Mouse (Mus musculus): ENCODE data around the gene Iqschfp. TPM values are rescaled to one million over a fixed set of nuclear protein-coding genes. Genes with fewer than 3 reads are reported as not detected.

Gene Iqschfp
- polyA plus RNA-seq, 1 experiment from 2014 or later: 4.7 TPM

DNA sequence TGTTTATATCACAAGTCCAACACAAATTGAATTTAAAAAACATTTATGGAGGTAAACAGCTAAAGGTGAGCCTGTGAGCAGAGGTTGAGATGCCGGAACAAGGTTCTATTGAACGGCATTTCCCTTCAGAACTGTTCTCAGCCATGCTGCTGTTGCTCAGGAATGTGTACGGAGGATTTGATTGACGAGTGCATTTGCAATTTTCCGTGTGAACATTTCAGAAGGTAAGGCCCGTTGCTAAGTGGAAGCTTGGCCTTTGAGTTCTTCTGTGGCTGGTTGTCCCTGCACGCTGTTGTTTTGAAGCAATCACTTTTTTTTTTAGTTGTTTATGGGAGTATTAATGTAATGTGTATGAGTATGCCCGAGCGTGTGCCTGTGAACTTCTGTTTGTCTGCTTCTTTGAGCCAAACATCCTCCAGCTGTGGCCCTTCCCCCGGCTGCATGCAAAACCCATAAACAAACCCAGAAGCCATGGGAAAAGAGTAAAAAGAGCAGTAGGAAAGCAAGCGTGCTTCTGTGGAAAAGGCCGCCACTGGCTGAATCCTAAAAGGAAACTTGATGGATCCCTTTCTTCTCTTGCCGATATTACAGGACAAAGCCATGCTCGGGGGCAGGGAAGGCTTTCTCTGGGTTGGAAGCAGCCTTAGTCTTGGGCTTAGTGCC is 691.1 kb downstream of the Iqschfp start:
- Histone ChIP-seq H3K4me1 (ENCODE audit: control insufficient read depth, insufficient read depth, low read length) (peaks cover 45% of the 10 kb centered on the region), H3K27ac (ENCODE audit: low read depth, low read length) (peak overlapping the region; percentile 76), H3K4me3 (ENCODE audit: low read depth, low read length) (no peak overlapping the region), H3K36me3 (ENCODE audit: control insufficient read depth, insufficient read depth, low read length) (no peaks in the 10 kb centered on the region), H3K4me2 (ENCODE audit: low read depth, low read length) (peak overlapping the region; percentile 24; the same call in 1 of the 2 replicates), H3K9ac (replicated peaks; ENCODE audit: low read depth, low read length) (no peak overlapping the region), H3K9me3 (ENCODE audit: control insufficient read depth, low read length) (no peaks in the 10 kb centered on the region), H3K27me3 (ENCODE audit: control insufficient read depth, insufficient read depth, low read length) (no peaks in the 10 kb centered on the region)
- ATAC-seq (ENCODE audit: low read depth): no peak
- 6% methylated on average over 14 of the region's 14 CpGs for WGBS

DNA sequence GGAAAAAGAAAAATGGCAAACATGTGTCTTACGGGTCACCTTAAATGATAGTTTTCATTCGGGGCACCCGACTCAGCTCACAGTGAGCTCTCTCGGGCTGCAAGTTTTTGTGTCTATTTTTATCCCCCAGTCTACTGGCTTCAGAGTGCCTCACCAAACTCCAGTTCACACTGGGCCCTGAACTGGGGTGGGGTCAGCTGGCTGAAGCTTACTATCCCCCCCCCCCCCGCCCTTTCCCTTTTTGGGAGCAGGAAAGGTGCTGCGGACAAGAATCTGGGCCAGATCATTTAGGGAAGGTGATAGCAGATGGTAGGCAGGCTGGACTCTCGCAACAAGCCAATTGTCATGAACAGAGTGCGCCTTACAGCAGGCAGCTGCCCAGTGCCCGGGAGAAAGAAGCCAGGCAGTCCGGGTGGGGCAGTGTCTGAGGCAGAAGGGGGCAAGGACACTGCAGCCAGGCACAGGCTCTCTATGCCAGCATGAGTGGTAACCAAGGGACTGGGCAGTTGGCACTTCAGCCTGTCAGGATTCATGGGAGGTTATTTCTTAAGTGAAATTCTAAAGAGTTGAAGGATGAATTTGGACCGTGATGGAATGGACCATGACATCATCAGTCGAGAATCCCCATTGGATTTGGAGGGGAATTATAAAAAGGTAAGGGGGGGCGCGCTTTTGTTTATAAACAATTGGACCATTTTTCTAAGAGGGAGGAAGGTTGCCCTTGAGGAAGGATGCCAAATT is 691.9 kb downstream of the Iqschfp start:
- H3K9ac ChIP-seq (replicated peaks; ENCODE audit: low read depth, low read length): no peak overlapping the region
- no peaks in the 10 kb centered on the region for H3K9me3 ChIP-seq (ENCODE audit: control insufficient read depth, low read length)
- ATAC-seq (ENCODE audit: low read depth): peak; percentile 74
- H3K4me2 ChIP-seq (ENCODE audit: low read depth, low read length): peak overlapping the region; percentile 26
- H3K27ac ChIP-seq (ENCODE audit: low read depth, low read length): peak overlapping the region; percentile 76
- no peak overlapping the region for H3K4me3 ChIP-seq (ENCODE audit: low read depth, low read length)
- peaks cover 45% of the 10 kb centered on the region for H3K4me1 ChIP-seq (ENCODE audit: control insufficient read depth, insufficient read depth, low read length)
- H3K27me3 ChIP-seq (ENCODE audit: control insufficient read depth, insufficient read depth, low read length): no peaks in the 10 kb centered on the region
- WGBS: 21% methylated on average over 13 of the region's 14 CpGs
- H3K36me3 ChIP-seq (ENCODE audit: control insufficient read depth, insufficient read depth, low read length): no peaks in the 10 kb centered on the region

DNA sequence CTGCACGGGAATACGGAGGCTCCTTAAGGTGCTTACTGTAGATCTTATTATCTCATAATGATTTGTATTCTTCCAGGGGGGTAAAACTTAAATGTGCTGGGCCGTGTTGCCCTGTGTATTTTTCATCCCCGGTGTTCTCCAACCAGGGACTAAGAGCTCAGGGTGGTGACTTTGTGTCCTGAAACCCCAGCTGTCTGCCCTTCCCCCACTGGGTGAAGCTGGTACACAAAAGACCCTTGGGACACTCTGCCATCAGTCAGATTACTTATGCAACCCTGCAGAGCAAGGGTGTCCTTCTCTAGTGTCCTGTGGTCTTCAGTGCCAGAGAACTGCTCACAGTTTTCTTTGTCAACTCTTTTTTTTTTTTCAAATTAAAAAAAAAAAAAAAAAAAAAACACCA is 693.2 kb downstream of the Iqschfp start:
- no peaks in the 10 kb centered on the region for H3K36me3 ChIP-seq (ENCODE audit: control insufficient read depth, insufficient read depth, low read length)
- H3K4me2 ChIP-seq (ENCODE audit: low read depth, low read length): no peak overlapping the region
- ATAC-seq (ENCODE audit: low read depth): no peak
- no peak overlapping the region for H3K27ac ChIP-seq (ENCODE audit: low read depth, low read length)
- WGBS: 56% methylated on average over 4 of the region's 4 CpGs
- H3K4me1 ChIP-seq (ENCODE audit: control insufficient read depth, insufficient read depth, low read length): peaks cover 44% of the 10 kb centered on the region
- no peaks in the 10 kb centered on the region for H3K27me3 ChIP-seq (ENCODE audit: control insufficient read depth, insufficient read depth, low read length)
- H3K9me3 ChIP-seq (ENCODE audit: control insufficient read depth, low read length): no peaks in the 10 kb centered on the region
- no peak overlapping the region for H3K4me3 ChIP-seq (ENCODE audit: low read depth, low read length)
- no peak overlapping the region for H3K9ac ChIP-seq (replicated peaks; ENCODE audit: low read depth, low read length)

GRCm38 (mm10) chr3:68586646-68587064 is 694.6 kb downstream of the Iqschfp start:
- H3K27ac ChIP-seq (ENCODE audit: low read depth, low read length): no peak overlapping the region
- H3K9ac ChIP-seq (replicated peaks; ENCODE audit: low read depth, low read length): no peak overlapping the region
- H3K4me1 ChIP-seq (ENCODE audit: control insufficient read depth, insufficient read depth, low read length): peaks cover 47% of the 10 kb centered on the region
- 18% methylated on average over 9 of the region's 9 CpGs for WGBS
- H3K4me3 ChIP-seq (ENCODE audit: low read depth, low read length): no peak overlapping the region
- H3K27me3 ChIP-seq (ENCODE audit: control insufficient read depth, insufficient read depth, low read length): no peaks in the 10 kb centered on the region
- no peak overlapping the region for H3K4me2 ChIP-seq (ENCODE audit: low read depth, low read length)
- ATAC-seq (ENCODE audit: low read depth): no peak
- no peaks in the 10 kb centered on the region for H3K9me3 ChIP-seq (ENCODE audit: control insufficient read depth, low read length)
- no peaks in the 10 kb centered on the region for H3K36me3 ChIP-seq (ENCODE audit: control insufficient read depth, insufficient read depth, low read length)

GRCm38 (mm10) chr3:68587567-68588245 is 695.7 kb downstream of the Iqschfp start:
- H3K27me3 ChIP-seq (ENCODE audit: control insufficient read depth, insufficient read depth, low read length): no peaks in the 10 kb centered on the region
- no peak overlapping the region for H3K4me2 ChIP-seq (ENCODE audit: low read depth, low read length)
- ATAC-seq (ENCODE audit: low read depth): peak; percentile 28; the same call in 1 of the 2 replicates
- H3K36me3 ChIP-seq (ENCODE audit: control insufficient read depth, insufficient read depth, low read length): no peaks in the 10 kb centered on the region
- no peaks in the 10 kb centered on the region for H3K9me3 ChIP-seq (ENCODE audit: control insufficient read depth, low read length)
- no peak overlapping the region for H3K9ac ChIP-seq (replicated peaks; ENCODE audit: low read depth, low read length)
- H3K27ac ChIP-seq (ENCODE audit: low read depth, low read length): peak overlapping the region; percentile 71; the same call in 1 of the 2 replicates
- H3K4me1 ChIP-seq (ENCODE audit: control insufficient read depth, insufficient read depth, low read length): peaks cover 39% of the 10 kb centered on the region
- H3K4me3 ChIP-seq (ENCODE audit: low read depth, low read length): no peak overlapping the region
- WGBS: 23% methylated on average over 10 of the region's 10 CpGs

DNA sequence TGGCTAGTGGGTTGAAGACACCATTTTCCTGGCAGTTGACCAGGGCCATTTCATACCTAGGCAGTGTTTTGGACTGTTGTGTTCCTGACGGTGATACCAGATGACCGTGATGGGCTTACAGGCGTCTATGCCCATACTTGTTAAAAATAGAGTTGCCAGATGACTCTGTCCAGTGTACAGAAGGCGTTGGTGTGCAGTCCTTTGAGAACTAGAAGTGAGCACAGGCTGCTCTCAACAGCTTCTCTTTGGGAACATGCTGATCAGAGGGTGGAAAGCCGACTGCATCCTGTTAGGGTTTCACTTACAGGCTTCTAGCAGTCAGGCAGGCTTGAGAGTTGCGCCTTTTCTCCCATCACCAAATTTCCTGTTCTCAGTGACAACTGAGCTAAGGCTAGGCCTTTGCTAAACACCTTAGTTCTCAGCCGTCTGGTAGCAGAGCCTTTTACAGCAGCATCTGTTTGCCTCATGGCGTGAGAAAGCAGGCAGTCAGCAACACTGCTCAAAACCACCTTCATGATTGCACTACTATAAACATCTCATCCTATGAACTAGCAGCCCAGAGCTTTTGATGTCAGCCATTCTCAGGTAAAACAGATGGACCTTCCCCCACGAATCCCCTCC is 697.3 kb downstream of the Iqschfp start:
- WGBS: 75% methylated on average over 9 of the region's 9 CpGs
- Histone ChIP-seq H3K4me2 (ENCODE audit: low read depth, low read length) (no peak overlapping the region), H3K36me3 (ENCODE audit: control insufficient read depth, insufficient read depth, low read length) (no peaks in the 10 kb centered on the region), H3K4me3 (ENCODE audit: low read depth, low read length) (no peak overlapping the region), H3K27ac (ENCODE audit: low read depth, low read length) (no peak overlapping the region), H3K9ac (replicated peaks; ENCODE audit: low read depth, low read length) (no peak overlapping the region), H3K9me3 (ENCODE audit: control insufficient read depth, low read length) (no peaks in the 10 kb centered on the region), H3K4me1 (ENCODE audit: control insufficient read depth, insufficient read depth, low read length) (peaks cover 30% of the 10 kb centered on the region), H3K27me3 (ENCODE audit: control insufficient read depth, insufficient read depth, low read length) (no peaks in the 10 kb centered on the region)
- no peak for ATAC-seq (ENCODE audit: low read depth)

DNA sequence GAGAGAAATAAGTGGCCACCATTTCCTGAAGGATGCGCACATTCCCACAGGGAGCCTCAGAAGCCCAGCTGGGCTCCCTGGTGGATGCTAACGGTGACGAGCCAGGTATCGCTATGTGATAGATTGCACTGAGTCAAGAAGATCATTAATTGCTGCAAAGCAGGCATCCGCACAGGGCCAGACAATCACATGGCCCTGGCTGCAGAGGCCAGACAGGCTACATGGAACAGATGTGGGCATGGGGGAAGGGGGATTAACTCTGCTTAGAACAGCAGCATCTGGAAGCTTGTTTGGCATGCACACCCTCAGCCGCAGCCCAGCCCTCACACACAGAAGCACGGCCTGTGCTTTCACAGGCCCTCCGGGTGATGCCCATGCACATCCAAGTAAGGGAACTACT is 698.4 kb downstream of the Iqschfp start:
- peak; percentile 36; the same call in 1 of the 2 replicates for ATAC-seq (ENCODE audit: low read depth)
- peaks cover 29% of the 10 kb centered on the region for H3K4me1 ChIP-seq (ENCODE audit: control insufficient read depth, insufficient read depth, low read length)
- H3K4me3 ChIP-seq (ENCODE audit: low read depth, low read length): no peak overlapping the region
- H3K4me2 ChIP-seq (ENCODE audit: low read depth, low read length): no peak overlapping the region; the same call in 1 of the 2 replicates
- no peaks in the 10 kb centered on the region for H3K27me3 ChIP-seq (ENCODE audit: control insufficient read depth, insufficient read depth, low read length)
- no peak overlapping the region for H3K9ac ChIP-seq (replicated peaks; ENCODE audit: low read depth, low read length)
- WGBS: 34% methylated on average over 8 of the region's 8 CpGs
- no peak overlapping the region for H3K27ac ChIP-seq (ENCODE audit: low read depth, low read length)
- no peaks in the 10 kb centered on the region for H3K9me3 ChIP-seq (ENCODE audit: control insufficient read depth, low read length)
- no peaks in the 10 kb centered on the region for H3K36me3 ChIP-seq (ENCODE audit: control insufficient read depth, insufficient read depth, low read length)

GRCm38 (mm10) chr3:68592575-68592974 is 700.5 kb downstream of the Iqschfp start:
- Histone ChIP-seq H3K4me3 (ENCODE audit: low read depth, low read length) (no peak overlapping the region), H3K27ac (ENCODE audit: low read depth, low read length) (no peak overlapping the region), H3K9me3 (ENCODE audit: control insufficient read depth, low read length) (no peaks in the 10 kb centered on the region), H3K36me3 (ENCODE audit: control insufficient read depth, insufficient read depth, low read length) (no peaks in the 10 kb centered on the region), H3K4me2 (ENCODE audit: low read depth, low read length) (no peak overlapping the region), H3K4me1 (ENCODE audit: control insufficient read depth, insufficient read depth, low read length) (peaks cover 20% of the 10 kb centered on the region), H3K27me3 (ENCODE audit: control insufficient read depth, insufficient read depth, low read length) (no peaks in the 10 kb centered on the region), H3K9ac (replicated peaks; ENCODE audit: low read depth, low read length) (no peak overlapping the region)
- no peak for ATAC-seq (ENCODE audit: low read depth)
- 85% methylated on average over 10 of the region's 10 CpGs for WGBS

Data from neural tube, embryonic 14.5 days (tissue).